Mouse (Mus musculus): ENCODE results near the gene Sgpp1. TPM values are rescaled to one million over a fixed set of nuclear protein-coding genes. Genes with fewer than 3 reads are reported as not detected.

Gene Sgpp1
- 100 to 1,000 TPM; 120 to 197 TPM for total RNA-seq (2021)
- long read RNA-seq, experiment 1, transcript Sgpp1-201 (3 exons, 3,323 nt), result major isoform, 92 of 122 reads
- long read RNA-seq, experiment 1, partial matches to known transcripts, result 1 of 122 reads
- long read RNA-seq, experiment 1, other reads (novel, unspliced or antisense), result 28 of 122 reads
- long read RNA-seq, experiment 2, transcript Sgpp1-201 (3 exons, 3,323 nt), result major isoform, 8 of 8 reads
- long read RNA-seq, experiment 2, partial matches to known transcripts, result 0 of 8 reads
- long read RNA-seq, experiment 2, other reads (novel, unspliced or antisense), result 0 of 8 reads

DNA sequence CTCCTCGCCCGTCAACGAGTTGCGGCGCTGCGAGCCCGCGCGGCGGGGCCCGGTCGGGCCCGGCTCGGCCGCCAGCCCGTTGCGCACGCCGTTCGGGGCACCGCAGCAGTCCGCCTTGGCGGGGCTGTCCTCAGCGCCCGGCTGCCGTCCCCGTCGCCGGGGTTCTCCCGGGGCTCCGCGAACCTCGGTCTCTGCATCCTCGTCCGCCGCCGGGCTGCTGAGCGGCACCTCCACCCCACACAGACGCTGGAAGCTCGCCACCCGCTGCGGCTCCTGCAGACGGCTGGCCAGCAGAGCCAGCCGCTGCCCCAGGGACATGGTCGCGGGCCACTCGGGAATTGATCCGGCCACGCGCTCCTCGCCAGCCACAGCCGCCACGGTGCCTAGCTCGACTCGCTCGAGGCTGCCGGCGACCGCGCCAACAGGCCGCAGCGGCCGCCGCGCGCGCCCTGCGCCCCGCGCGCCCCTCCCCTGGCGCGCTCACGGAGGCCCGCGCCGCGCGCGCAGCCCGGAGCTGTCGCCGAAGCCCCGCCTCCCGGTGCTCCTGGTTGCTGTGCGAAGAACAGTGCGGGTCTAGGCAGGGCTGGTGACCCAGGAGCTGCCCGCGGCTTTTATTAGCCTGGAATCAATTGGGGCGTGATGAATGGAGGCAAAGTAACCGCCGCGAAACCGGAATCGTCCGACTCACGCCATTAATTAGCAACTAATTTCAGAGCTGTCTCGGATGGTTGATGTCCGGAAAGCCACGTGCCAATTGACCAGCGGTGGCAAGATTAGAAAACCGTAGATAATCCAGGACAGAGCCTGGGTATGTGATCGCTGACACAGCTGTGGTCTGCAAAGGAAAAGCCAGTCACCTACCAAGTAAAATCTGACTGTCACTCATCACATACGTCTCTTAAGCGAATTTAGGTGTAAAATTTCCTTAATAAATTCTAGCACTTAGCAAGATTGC is at the start of gene Sgpp1:
Sgpp1 (minus strand) TSS at position 484 of the 955 bp plus-strand sequence.
- DNase-seq, result peak; percentile 92 to 95

DNA sequence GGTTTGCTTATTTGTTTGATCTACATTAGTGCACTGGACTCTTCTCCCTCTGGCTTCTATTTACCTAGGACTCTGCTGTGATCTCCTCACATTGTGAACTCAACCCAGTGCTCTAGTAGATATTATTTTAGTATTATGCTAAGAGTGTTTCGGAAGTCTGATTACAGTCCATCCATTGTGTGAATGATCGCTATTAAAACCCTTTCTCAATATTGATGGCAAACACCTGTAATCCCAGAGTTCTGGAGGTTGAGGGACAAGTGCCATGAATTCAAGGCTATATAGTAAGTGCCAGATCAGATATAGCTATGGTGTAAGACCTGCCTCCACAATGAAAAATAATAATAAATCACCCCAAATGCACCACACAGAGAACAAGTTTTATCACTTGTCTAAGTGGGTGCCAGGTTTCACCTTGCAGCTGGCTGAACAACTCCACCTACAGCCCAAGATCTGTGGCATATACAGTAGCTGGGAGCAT is 48.8 kb upstream of the Sgpp1 start:
- no peak for DNase-seq

DNA sequence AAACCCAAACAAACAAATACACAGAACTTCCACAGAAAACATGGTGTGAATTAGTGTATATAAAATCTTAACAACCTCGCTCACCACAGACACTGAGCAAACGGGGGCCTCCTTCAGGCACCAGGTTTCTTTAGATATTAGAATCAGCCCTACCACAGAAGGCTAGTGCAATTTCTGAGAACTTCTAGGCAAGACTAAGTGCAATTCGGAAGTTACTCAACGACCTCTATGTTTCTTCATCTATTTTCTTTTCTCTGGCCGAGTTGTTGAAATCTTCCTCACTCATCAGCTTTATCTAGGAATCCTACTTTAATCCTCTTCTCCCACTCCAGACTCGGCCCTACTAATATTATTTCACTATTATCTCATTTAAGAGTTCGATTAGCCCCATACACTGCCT is 46.5 kb upstream of the Sgpp1 start:
- DNase-seq, result no peak

DNA sequence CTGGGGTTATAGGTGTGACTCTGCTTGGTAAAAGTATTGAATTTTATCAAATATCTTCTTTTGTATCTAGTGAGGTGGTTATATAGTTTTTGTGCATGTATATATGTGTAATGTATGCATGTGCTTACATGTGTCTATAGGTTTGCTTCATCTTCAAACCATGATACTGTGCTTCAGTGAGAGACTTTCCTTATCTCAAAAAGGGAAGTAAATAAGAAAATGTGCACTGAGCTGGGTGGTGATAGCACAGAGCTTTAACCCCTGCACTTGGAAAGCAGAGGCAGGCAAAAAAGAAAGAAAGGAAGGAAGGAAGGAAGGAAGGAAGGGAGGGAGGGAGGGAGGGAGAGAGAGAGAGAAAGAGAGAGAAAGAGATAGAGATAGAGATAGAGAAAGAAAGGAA is 45.9 kb upstream of the Sgpp1 start:
- no peak for DNase-seq

DNA sequence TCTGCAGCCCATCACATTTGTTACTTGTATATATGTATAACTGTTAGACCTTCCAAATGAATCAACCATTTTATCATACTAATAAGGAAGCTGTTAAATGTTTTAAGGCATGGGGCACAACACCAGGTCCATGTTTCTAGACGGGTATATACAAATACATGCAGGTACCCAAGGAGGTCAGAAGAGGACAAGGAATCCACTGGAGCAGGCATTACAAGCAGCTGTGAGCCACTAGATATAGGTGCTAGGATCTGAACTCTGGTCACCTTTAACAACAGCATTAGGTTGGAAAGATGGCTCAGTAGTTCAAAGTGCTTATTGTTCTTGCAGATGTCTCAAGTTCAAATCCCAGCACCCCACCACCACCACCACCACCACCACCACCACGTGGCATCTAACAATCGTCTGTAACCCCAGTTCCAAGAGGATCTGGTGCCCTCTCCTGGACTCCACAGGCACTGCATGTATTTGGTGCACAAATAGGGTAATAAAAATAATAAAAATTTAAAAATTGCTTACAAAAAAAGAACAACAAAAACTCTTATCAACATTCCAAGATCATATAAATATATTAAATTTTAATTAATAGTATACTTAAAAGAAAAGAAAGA is 37.0 kb upstream of the Sgpp1 start:
- peak; percentile 69 to 75 for DNase-seq

DNA sequence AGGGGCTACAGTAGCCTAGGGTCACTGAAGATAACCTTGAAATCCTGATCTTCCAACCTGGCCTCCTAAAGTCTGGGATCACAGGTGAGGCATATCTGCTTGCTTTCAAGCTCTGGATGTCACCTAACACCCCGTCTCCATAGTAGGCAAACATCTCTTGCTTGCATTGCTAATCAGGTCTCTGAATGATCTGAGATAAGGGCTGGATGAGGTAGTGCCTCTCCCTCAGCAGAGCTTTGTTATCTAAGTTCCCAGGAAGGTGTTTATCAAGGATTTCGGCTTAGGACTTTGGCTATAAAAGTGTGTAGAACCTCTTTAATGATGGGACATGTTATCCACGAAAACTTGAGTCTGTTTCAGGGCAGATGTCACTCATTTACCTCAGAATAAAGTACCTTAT is 35.9 kb upstream of the Sgpp1 start:
- no peak for DNase-seq

DNA sequence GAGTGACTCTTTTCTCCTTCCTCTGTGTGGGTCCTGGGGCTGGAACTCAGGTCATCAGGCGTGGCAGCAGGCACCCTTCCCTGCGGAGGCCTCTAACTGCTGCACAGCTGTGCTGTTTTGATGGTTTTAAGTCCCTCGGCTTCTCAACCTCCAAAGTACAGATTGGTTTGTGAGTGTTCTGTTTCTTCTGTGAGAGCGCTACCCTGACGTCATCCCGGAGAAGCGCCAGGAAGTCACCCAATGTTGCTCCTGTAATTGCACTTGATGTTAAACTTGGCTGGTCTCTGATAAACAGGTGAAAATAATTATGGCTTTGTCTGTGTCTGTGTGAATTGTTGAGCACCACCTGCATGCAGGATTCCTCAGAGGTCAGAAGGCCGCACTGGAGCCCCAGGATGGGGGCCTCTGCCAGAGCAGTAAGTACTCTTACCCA is 31.4 kb upstream of the Sgpp1 start:
- peak in 1 of 2 experiments; percentile 36 for DNase-seq

DNA sequence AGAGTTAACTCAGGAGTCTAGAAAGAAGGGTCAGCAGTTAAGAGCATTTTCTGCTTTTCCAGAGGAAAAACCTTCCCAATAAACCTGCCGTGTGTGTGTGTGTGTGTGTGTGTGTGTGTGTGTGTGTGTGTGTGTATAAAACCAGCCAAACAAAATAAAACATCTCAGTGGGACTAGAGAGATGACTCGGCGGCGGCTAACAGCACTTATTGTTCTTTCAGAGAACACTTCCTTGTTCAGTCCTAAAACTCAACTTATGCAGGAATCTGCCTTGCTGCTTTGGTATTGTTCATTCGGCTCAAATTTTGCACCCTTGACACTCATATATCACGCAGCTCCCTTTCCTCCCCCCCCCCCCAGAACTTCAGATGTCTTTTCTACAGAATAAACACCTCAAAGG is 30.9 kb upstream of the Sgpp1 start:
- DNase-seq, result no peak

DNA sequence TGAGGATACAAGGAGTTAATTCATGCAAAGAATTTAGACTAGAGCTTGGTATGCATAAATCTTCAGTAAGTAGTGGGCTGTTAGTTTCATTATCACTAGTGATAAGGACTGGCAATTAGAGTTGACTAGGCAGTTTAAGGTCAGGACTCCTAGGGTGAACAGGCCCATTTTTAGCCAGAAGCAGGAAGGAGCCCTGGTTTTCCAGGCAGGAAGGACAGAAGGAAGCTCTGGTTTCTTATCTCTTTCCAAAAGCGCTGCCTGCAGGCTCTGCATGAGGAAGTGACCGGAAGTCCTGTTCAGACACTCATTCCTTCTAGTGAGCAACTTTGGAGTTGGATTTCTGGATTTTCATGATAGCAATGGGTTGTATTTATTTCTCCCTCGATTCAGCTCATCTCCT is 30.2 kb upstream of the Sgpp1 start:
- peak in 1 of 2 experiments; percentile 32 for DNase-seq

DNA sequence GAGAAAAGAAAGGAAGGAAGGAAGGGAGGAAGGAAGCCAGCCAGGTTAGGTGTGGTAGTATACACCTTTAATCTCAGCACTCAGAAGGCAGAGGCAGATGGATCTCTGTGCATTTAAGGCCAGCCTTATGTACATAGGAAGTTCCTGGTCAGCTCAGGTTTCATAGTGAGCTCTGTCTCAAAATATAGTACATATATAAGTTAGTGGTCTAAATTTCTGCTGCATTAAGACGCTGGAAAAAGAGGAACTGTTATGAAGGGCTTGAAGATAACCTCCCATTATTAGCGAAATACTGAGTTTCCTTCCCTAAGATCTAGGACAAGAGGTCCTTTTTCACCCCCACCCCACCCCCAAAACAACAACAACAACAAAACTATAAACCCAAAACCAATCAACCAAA is 20.9 kb upstream of the Sgpp1 start:
- DNase-seq, result no peak

DNA sequence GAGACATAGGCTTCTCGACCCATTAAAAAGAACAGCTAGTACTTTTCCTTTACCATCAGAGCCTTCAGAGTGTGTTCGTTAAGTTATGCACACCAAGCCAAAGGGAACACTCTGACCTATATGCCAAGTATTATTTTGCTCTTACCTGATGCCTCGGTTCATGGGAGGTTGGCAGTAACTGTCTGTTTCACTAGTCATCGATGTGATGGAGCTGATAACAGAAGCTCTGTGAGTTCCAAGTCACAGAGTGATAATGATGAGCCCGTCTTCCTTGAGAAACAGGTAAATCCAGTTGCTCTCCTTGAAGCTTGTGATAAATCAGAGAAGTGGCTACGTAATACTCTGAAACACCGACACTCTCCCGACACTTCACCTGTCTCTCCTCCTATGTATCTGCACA is 18.2 kb upstream of the Sgpp1 start:
- DNase-seq, result no peak

DNA sequence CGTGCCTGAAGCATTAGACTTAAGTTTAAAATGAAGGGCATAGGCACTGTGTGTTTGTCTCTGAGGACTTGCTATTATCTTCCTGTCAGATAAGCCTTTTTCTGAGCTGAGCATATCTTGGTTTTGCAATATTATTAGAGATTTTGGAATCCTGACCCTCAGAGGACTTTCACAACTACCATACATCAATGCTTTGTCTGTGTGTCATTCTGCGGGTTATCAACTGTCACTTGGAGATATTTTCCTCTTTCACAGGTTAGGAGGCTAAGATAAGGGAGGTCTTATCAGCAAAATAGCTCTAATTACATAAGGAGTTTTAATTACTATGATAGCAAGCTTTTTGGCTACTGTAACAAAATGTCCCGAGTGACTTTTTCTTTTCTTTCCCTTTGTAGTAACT is 16.5 kb upstream of the Sgpp1 start:
- DNase-seq, result no peak

DNA sequence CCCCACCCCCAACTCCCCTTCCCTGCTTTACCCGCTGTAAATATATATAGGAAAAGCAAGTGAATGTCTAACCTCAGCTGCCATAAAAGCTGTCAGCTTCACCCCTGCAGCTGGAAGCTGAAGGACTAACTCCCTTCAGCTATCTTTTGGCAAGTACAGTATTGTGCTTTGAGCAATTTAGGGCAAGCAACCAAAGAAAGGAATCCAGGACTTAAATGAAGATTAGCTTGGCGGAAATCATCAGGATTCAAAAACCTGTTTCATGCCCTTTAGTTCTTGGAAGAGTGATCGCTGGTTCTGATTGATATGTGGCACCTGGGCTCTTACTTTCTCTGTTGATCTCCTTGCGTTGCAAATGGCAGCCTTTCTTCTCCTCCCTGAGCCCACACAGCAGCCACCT is 13.0 kb upstream of the Sgpp1 start:
- DNase-seq, result no peak

DNA sequence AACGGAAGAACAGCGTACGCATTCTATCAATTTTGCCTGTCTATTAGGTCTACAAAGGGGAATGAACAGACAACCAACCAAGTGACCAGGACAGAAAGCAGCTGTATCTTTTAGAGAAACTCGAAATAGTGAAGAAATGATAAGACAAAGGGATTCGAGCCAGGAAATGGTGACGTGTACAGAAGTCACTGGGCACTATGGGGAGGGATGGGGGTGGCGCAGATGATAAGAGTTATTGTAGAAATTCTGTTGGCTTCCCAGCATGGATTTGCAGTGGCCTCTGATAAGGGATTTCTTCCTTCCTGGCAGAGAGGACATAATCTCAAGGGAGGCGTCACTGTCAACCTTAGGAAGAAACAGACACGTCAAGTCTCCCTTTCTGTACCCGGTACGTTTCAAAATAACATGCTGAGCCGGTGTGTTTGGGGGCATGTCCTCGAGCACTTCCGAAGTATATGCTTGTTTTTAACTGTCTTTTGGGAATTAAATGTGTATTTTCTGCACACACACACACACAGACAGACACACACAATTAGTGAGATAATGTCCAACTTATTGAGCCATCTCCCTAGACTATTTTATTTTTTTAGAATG is 10.3 kb upstream of the Sgpp1 start:
- DNase-seq, result peak; percentile 51 to 60

DNA sequence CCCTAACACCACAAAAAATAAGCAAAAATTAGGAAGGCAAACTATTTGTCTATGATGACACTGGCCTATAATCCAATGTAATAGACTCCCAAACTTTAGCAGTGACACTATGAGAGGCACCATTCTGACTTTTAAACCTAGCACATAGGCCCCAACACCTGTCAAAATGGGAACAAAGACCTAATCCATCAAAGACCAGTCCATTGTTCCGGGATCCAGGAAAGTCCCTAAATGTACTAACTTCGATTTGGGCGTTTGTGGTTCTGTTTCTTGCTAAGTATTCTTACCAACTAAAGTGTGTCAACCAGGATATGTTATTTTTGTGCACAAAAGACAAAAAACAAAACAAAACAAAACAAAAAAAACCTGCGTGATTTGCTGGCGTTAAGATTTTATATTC is 6.6 kb upstream of the Sgpp1 start:
- DNase-seq, result no peak

DNA sequence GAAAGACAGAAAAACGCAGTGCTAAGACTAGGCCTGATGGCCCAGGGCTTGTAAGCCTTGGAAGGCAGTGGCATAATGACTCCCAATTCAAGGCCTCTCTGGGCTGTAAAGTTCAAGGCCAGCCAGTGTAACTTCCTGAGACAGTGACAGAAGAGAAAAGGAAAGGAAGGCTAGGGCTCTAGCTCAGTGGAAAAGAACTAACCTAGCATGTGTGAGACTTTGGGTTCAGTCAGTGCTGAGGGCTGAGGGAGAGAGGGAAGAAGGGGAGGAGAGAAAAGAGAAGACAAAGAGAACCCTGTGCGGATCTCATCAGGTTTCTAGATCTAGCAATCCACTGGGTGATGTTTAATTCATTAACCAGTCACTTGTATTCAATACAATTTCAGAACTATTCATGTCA is 5.7 kb upstream of the Sgpp1 start:
- peak; percentile 67 to 79 for DNase-seq

DNA sequence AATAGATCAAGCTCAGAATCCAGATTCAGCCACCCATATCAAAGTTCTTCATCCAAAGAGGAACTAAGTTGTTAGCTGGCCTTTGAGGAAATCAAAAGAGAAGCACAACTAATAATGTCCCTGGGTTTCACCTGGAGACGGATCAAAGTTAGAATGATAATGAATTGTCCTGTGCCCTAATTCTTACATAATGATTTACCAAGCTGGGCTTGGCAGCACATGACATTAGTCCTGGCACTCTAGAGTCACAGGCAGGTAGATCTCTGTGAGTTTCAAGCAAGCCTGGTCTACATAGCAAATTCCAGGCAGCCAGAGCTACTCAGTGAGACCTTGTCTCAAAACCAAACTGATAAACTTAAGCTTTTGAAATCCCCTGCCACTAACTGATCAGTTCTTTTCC is 4.9 kb upstream of the Sgpp1 start:
- DNase-seq, result no peak

DNA sequence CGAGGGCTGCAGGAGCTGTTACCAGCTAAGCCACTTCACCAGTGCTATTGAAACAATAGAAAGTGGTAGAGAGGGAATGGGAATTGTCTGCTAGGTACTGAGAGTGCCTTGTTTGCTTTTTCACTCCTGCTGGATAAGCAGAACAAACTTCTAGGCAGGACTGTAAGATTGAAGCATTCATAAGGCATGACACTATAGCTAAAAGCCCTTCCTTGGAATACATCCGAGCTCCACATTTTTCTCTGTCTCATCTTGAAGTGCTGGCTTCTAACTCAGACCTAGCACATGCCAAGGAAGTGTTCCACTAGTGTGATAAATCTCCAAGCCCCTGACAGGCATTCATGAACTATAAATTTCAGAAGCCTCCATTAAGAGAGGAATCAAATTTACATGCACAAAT is 4.1 kb upstream of the Sgpp1 start:
- DNase-seq, result no peak

DNA sequence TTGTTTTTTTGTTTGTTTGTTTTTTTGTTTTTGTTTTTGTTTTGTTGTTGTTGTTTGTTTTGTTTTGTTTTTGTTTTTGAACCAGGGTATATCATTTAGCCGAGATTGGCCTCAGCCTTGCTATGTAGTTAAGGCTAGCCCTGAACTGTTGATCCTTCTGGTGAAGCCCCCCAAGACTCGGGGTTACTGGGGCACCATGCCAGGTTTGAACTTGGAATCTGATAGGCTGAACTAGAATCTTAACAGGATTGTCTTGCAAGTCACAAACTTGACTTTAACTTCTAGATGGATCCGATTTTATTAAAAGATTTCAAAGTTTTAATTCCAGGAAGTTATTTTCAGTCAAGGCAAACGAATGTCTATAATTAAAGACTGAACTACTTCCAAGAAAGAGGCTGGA is 767 bp upstream of the Sgpp1 start:
- no peak for DNase-seq

DNA sequence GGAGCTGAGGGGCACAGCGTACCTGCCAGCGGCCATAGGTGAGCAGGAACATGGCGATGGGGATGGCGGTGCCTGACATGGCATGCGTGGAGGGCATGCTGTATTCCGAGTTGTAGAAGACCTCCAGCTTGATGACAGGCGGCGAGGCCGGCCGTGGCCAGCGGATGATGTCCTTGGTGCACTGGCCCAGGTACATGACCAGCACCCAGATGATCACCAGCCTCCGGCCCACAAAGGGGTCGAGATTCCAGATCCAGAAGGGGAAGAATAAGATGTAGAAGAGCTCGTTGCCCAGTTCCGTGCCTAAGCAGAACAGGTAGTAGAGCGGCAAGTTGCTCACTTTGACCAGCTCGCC is 661 bp downstream of the Sgpp1 start:
- peak; percentile 65 to 69 for DNase-seq

DNA sequence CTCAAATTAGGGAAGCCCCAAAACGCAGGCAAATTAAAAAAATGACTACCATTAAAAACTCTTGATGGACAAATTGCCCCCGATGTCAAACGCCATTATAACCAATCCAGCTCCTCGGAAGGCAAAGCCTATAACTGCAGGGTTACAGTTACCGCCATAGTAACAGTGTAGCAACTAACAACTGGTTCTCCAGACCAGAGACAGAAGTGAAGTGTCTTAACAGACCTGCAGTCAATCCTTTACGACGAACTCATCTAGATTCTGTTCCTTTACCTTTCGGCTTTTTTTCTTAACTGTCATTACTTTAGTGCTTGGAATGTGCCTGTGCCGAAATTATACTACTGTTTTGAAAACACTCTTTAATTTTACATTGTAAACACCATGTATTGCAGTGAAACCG is 1.4 kb downstream of the Sgpp1 start:
- no peak for DNase-seq

DNA sequence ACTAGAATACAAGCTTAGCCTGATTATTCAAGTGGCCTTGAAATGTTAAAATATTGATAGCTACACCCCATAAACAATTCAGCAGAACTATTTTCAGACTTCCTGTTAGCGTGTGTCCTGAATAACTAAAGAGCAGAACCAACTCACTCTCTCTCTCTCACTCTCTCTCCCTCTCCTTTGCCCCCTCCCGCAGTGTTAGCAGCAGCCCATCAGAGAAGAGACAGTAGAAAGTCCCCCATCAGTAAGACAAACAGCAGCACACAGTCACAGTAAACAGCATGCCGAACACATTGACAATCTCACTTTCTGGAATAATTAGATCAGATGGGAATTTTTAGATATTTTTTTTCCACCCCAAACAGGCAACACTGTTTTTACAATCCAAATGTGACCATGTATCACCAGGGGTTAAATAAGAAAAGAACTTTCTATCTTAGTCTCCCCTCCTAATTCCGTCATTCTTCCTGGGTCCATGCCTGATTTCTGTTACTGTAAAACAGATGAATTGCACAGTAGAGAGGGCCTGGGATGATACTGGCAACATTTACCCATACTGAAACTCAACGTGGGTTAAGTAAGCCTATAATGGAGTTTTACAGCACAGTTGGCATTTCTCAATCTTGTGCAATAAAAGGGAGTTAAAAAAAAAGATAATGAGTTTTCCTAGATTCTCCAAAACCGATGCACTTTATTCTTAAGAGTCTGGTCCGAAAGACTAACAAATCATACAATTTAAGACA is 2.0 kb downstream of the Sgpp1 start:
- DNase-seq, result peak in 1 of 2 experiments; percentile 39
